Mouse (Mus musculus): Measurements from ENCODE around the gene Zbtb38.

- TF ChIP-seq CTCF (IDR thresholded peaks at IDR 0.05; ENCODE audit: control insufficient read depth, insufficient read depth, low read length) (no peak), POLR2A (IDR thresholded peaks at IDR 0.05; ENCODE audit: borderline replicate concordance, control insufficient read depth, low read depth, low read length) (no peak)
Measured at GRCm38 (mm10) chr9:96678611-96679010, 74.0 kb downstream of the Zbtb38 start.
